Mouse (Mus musculus) neural tube, embryonic 13.5 days (tissue): Measurements from ENCODE around the gene Myef2. TPM values are rescaled to one million over a fixed set of nuclear protein-coding genes. Genes with fewer than 3 reads are reported as not detected.
A peak's percentile ranks its signal among the peaks of the same experiment; 100 is the strongest.
"Not testable (repeated sequence)": the region's sequence is repeated elsewhere in the genome, so short reads cannot be mapped to it uniquely, and the experiment has no call there.

Source experiments
- ATAC-seq: fragments of 200-750 bp; cut with Nextera tagmentation; 2 replicates; pipeline ENCODE4 v1.8.0; 2017; ENCODE audit warnings: low read depth, mild to moderate bottlenecking, moderate TSS enrichment, moderate library complexity
- H3K27ac ChIP-seq: fragments of 300-500 bp; sonication (generic); replicated peaks from 2 replicates; pipeline ENCODE4 v1.5.1; 2015; ENCODE audit warnings: moderate library complexity, mild to moderate bottlenecking, inconsistent platforms
- H3K27me3 ChIP-seq: fragments of 300-500 bp; sonication (generic); 2 replicates; pipeline ENCODE4 v1.6.1; 2015; ENCODE audit warnings: mild to moderate bottlenecking, inconsistent platforms
- H3K36me3 ChIP-seq: fragments of 300-500 bp; sonication (generic); 2 replicates; pipeline ENCODE4 v1.6.1; 2015; ENCODE audit warnings: mild to moderate bottlenecking, inconsistent platforms
- H3K4me1 ChIP-seq: fragments of 300-500 bp; sonication (generic); replicated peaks from 2 replicates; pipeline ENCODE4 v1.6.1; 2015; ENCODE audit warnings: inconsistent platforms
- H3K4me2 ChIP-seq: fragments of 300-500 bp; sonication (generic); 2 replicates; pipeline ENCODE4 v1.6.1; 2015; ENCODE audit warnings: inconsistent platforms, mild to moderate bottlenecking, moderate library complexity
- H3K4me3 ChIP-seq: fragments of 300-500 bp; sonication (generic); 2 replicates; pipeline ENCODE4 v1.5.1; 2015; ENCODE audit warnings: mild to moderate bottlenecking, inconsistent platforms
- H3K9ac ChIP-seq: fragments of 300-500 bp; sonication (generic); 2 replicates; pipeline ENCODE4 v1.6.1; 2015; ENCODE audit warnings: moderate library complexity, mild to moderate bottlenecking, inconsistent platforms
- H3K9me3 ChIP-seq: fragments of 300-500 bp; sonication (generic); 2 replicates; pipeline ENCODE4 v1.6.1; 2016; ENCODE audit warnings: inconsistent platforms
- WGBS: fragments of 180-500 bp; shearing (Covaris S2); methylation state at CpG from one replicate; pipeline ENCODE4 v1.1.7; 2015; 5-methylcytosine and 5-hydroxymethylcytosine counted together
- polyA plus RNA-seq: library from polyadenylated mRNA; unstranded; fragments of >200 nt; fragmentation: Nextera tagmentation; extraction: Ambion mirVana; gene quantifications from 2 replicates; pipeline ENCODE4 v1.2.1, GENCODE M21; 2015

The Myef2 gene
- polyA plus RNA-seq, 1 experiment from 2014 or later: 245 TPM

GRCm38 (mm10) chr2:125122624-125123476 is 611 bp downstream of the Myef2 start:
- Histone ChIP-seq H3K27ac (peak overlapping the region; percentile 97), H3K9ac (peak overlapping the region; percentile 99), H3K4me1 (peaks cover 33% of the 10 kb centered on the region), H3K4me2 (peak overlapping the region; percentile 74), H3K4me3 (peak overlapping the region; percentile 77), H3K27me3 (no peaks in the 10 kb centered on the region), H3K36me3 (no peaks in the 10 kb centered on the region), H3K9me3 (no peaks in the 10 kb centered on the region)
- peak; percentile 78 for ATAC-seq
- under 1% methylated on average over 54 of the region's 59 CpGs for WGBS

- no peaks in the 10 kb centered on the region for H3K36me3 ChIP-seq
- H3K4me1 ChIP-seq: peaks cover 33% of the 10 kb centered on the region
- peak overlapping the region; percentile 77 for H3K4me3 ChIP-seq
- ATAC-seq: peak; percentile 40
- peak overlapping the region; percentile 99 for H3K9ac ChIP-seq
- peak overlapping the region; percentile 97 for H3K27ac ChIP-seq
- H3K27me3 ChIP-seq: no peaks in the 10 kb centered on the region
- no peaks in the 10 kb centered on the region for H3K9me3 ChIP-seq
- peak overlapping the region; percentile 74 for H3K4me2 ChIP-seq
- WGBS: 3% methylated on average over 4 of the region's 4 CpGs
Observed at GRCm38 (mm10) chr2:125122288-125122623, 1.2 kb downstream of the Myef2 start.

- H3K9me3 ChIP-seq: no peaks in the 10 kb centered on the region
- H3K4me3 ChIP-seq: no peak overlapping the region
- WGBS: 73% methylated on average over 6 of the region's 6 CpGs
- peaks cover 15% of the 10 kb centered on the region; the same call in 1 of the 2 replicates for H3K36me3 ChIP-seq
- H3K27me3 ChIP-seq: no peaks in the 10 kb centered on the region
- H3K27ac ChIP-seq: no peak overlapping the region
- H3K4me2 ChIP-seq: no peak overlapping the region; the same call in 1 of the 2 replicates
- H3K9ac ChIP-seq: no peak overlapping the region
- no peak for ATAC-seq
- H3K4me1 ChIP-seq: peaks cover 33% of the 10 kb centered on the region
Observed at GRCm38 (mm10) chr2:125119381-125120110, 3.9 kb downstream of the Myef2 start.

- not testable (repeated sequence) for H3K4me2 ChIP-seq
- peaks cover 49% of the 10 kb centered on the region for H3K36me3 ChIP-seq
Observed at GRCm38 (mm10) chr2:125106536-125106935, 16.9 kb downstream of the Myef2 start.

GRCm38 (mm10) chr2:125104491-125104890 is 19.0 kb downstream of the Myef2 start:
- H3K36me3 ChIP-seq: peaks cover 53% of the 10 kb centered on the region
- H3K9ac ChIP-seq, H3K4me3 ChIP-seq, H3K4me2 ChIP-seq, H3K27ac ChIP-seq, ATAC-seq, H3K4me1 ChIP-seq, H3K27me3 ChIP-seq, H3K9me3 ChIP-seq: not testable (repeated sequence)
- WGBS: 96% methylated on average over 13 of the region's 13 CpGs

More at GRCm38 (mm10) chr2:125106536-125106935, 16.9 kb downstream of the Myef2 start:
- H3K27me3 ChIP-seq, H3K4me1 ChIP-seq, H3K9me3 ChIP-seq, H3K4me3 ChIP-seq, ATAC-seq, H3K27ac ChIP-seq, H3K9ac ChIP-seq: not testable (repeated sequence)
- 88% methylated on average over 4 of the region's 4 CpGs for WGBS

GRCm38 (mm10) chr2:125092123-125092522 is 31.3 kb downstream of the Myef2 start:
- not testable (repeated sequence) for H3K27ac ChIP-seq, H3K4me2 ChIP-seq, H3K9ac ChIP-seq, H3K4me3 ChIP-seq, H3K9me3 ChIP-seq, ATAC-seq, H3K27me3 ChIP-seq, H3K4me1 ChIP-seq
- 78% methylated on average over 3 of the region's 3 CpGs for WGBS
- peaks cover 58% of the 10 kb centered on the region for H3K36me3 ChIP-seq

GRCm38 (mm10) chr2:125088757-125089156 is 34.7 kb downstream of the Myef2 start:
- Histone ChIP-seq H3K9ac (no peak overlapping the region), H3K4me3 (no peak overlapping the region), H3K4me2 (no peak overlapping the region), H3K27me3 (no peaks in the 10 kb centered on the region), H3K9me3 (no peaks in the 10 kb centered on the region), H3K4me1 (peaks cover 6% of the 10 kb centered on the region), H3K36me3 (peaks cover 57% of the 10 kb centered on the region), H3K27ac (no peak overlapping the region)
- WGBS: 91% methylated on average over 7 of the region's 7 CpGs
- no peak for ATAC-seq

GRCm38 (mm10) chr2:125083879-125084278 is 39.6 kb downstream of the Myef2 start:
- H3K9me3 ChIP-seq: no peaks in the 10 kb centered on the region
- ATAC-seq: no peak
- WGBS: 4% methylated on average over 1 of the region's 1 CpGs
- H3K4me3 ChIP-seq: no peak overlapping the region
- no peak overlapping the region for H3K9ac ChIP-seq
- H3K27ac ChIP-seq: no peak overlapping the region
- H3K36me3 ChIP-seq: peaks cover 57% of the 10 kb centered on the region
- H3K4me2 ChIP-seq: no peak overlapping the region
- H3K4me1 ChIP-seq: peaks cover 6% of the 10 kb centered on the region
- no peaks in the 10 kb centered on the region for H3K27me3 ChIP-seq

GRCm38 (mm10) chr2:125073056-125073780 is 50.2 kb downstream of the Myef2 start:
- Histone ChIP-seq H3K9ac (no peak overlapping the region), H3K27ac (no peak overlapping the region), H3K9me3 (no peaks in the 10 kb centered on the region), H3K36me3 (peaks cover 6% of the 10 kb centered on the region; the same call in 1 of the 2 replicates), H3K27me3 (no peaks in the 10 kb centered on the region), H3K4me3 (no peak overlapping the region), H3K4me1 (no peaks in the 10 kb centered on the region), H3K4me2 (no peak overlapping the region)
- 85% methylated on average over 3 of the region's 3 CpGs for WGBS
- no peak for ATAC-seq

- H3K27me3 ChIP-seq: no peaks in the 10 kb centered on the region
- no peaks in the 10 kb centered on the region for H3K9me3 ChIP-seq
- H3K4me3 ChIP-seq: no peak overlapping the region
- no peak overlapping the region for H3K27ac ChIP-seq
- no peak for ATAC-seq
- 88% methylated on average over 12 of the region's 12 CpGs for WGBS
- no peak overlapping the region for H3K9ac ChIP-seq
- no peaks in the 10 kb centered on the region for H3K4me1 ChIP-seq
- H3K36me3 ChIP-seq: no peaks in the 10 kb centered on the region; the same call in 1 of the 2 replicates
- H3K4me2 ChIP-seq: no peak overlapping the region
Observed at GRCm38 (mm10) chr2:125068696-125069095, 54.8 kb downstream of the Myef2 start.

- WGBS: 81% methylated on average over 10 of the region's 10 CpGs
- no peak within 1 kb of the TSS for H3K4me3 ChIP-seq
- H3K27me3 ChIP-seq: no peaks in the 10 kb centered on the region
- no peak within 1 kb of the TSS for H3K27ac ChIP-seq
- no peaks in the 10 kb centered on the region; the same call in 1 of the 2 replicates for H3K36me3 ChIP-seq
- no peak within 1 kb of the TSS for H3K4me2 ChIP-seq
- no peaks in the 10 kb centered on the region for H3K4me1 ChIP-seq
- H3K9me3 ChIP-seq: no peaks in the 10 kb centered on the region
- no peak for ATAC-seq
- H3K9ac ChIP-seq: no peak within 1 kb of the TSS
Observed at GRCm38 (mm10) chr2:125067894-125068293, 55.6 kb downstream of the Myef2 start, which contains the start of gene Slc24a5. Slc24a5 (plus strand) TSS chr2:125068124.

- Histone ChIP-seq H3K36me3 (no peaks in the 10 kb centered on the region; the same call in 1 of the 2 replicates), H3K4me3 (no peak overlapping the region), H3K27ac (no peak overlapping the region), H3K9ac (no peak overlapping the region), H3K9me3 (no peaks in the 10 kb centered on the region), H3K4me1 (no peaks in the 10 kb centered on the region), H3K27me3 (no peaks in the 10 kb centered on the region), H3K4me2 (no peak overlapping the region)
- 88% methylated on average over 7 of the region's 7 CpGs for WGBS
- no peak for ATAC-seq
Observed at GRCm38 (mm10) chr2:125067373-125067772, 56.1 kb downstream of the Myef2 start.
